Mouse (Mus musculus) spleen, postnatal 4 days (tissue): Measurements from ENCODE around the gene Col1a1.

Experiments
- DNase-seq, 2 experiments: peaks; one replicate each; pipeline ENCODE4 v3.0.0; 2022; ENCODE audit warnings: low spot score in 2 of 2

Gene Col1a1

DNA sequence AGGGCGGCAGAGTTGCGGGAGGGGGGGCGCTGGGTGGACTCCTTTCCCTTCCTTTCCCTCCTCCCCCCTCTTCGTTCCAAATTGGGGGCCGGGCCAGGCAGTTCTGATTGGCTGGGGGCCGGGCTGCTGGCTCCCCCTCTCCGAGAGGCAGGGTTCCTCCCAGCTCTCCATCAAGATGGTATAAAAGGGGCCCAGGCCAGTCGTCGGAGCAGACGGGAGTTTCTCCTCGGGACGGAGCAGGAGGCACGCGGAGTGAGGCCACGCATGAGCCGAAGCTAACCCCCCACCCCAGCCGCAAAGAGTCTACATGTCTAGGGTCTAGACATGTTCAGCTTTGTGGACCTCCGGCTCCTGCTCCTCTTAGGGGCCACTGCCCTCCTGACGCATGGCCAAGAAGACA is at the start of gene Col1a1:
Gene Col1a1 (plus strand): TSS at position 180 of the 400 bp plus-strand sequence.
- DNase-seq, result no peak

DNA sequence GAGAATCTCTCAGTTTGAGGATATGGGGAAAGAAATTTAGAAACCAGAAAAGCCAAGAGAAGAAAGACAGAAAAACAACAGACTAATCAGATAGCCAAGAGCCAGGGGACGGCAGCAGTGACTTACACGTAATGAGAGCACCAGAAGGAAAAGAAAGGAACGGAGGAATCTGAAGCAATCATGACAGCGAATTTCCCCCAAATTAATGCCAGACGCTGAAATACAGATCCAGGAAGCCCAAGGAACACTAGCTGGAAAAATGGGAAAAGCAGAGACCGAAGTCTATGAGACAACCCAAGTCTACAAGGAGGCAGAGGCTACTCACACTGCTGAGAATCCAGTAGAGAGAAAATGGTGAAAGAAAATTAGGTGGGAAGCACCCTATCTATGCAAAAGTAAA is 44.9 kb upstream of the Col1a1 start:
- no peak for DNase-seq

DNA sequence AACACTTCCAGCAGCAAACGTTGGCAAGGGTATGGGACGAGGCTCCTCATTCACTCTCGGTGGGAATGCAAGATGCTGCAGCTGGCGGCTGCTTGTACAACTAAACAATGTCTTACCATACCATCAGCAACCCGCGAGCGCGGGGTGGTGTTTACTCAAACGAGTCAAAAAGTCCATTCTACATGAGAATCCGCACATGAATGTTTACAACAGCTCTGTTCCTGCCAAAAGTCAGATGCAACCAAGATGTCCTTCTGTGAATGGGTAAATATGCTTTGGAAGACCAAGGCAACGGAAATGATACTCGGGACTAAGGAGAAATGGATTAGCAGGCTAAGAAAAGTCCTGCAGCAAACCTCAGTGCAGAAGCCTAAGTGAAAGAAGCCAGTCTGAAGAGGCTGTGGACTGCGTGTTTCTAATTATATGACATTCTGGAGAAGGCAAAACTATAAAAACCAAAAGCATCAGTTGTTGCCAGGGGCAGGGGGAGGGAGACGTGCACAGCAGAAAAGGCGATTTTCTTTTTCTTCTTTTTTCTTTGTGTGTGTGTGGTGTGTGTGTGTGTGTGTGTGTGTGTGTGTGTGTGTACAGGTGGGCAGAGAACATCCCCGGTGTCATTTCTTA is 39.2 kb upstream of the Col1a1 start:
- no peak for DNase-seq

DNA sequence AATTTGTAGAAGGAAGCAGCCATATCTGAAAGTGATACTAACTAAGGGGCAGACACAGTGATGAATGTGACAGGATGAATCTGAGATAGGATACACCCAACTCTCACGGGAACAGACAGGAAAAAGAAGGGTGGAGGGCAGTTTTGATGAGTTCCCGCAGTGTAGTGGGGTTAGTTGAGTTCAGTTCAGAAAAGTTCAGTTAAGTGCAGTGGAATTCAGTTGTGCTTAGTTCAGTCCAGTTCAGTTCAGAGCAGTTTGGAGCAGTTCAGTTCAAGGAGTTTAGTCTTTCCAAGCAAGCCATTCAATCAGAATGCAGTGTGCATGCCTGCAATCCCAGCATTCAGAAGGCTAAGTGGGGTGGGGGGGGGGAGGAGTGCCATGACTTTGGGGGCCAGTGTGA is 34.8 kb upstream of the Col1a1 start:
- no peak for DNase-seq

DNA sequence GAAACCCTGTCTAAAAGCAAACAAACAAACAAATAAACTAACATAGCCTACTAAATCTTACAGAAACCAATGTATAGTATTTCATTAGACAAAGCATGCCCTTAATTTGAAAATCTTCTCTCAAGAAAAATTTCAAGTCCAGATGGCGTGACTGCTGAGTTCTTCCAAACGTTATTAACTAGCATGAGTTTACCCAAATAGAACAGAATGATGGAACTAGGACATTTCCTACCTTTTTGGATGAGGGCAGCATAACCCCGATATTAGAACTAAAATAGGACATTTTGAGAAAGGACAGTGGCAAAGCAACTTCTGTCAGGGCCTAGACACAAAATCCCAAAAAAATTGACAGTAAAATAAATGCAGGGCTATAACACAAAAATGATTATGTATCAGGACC is 31.7 kb upstream of the Col1a1 start:
- DNase-seq, result no peak

DNA sequence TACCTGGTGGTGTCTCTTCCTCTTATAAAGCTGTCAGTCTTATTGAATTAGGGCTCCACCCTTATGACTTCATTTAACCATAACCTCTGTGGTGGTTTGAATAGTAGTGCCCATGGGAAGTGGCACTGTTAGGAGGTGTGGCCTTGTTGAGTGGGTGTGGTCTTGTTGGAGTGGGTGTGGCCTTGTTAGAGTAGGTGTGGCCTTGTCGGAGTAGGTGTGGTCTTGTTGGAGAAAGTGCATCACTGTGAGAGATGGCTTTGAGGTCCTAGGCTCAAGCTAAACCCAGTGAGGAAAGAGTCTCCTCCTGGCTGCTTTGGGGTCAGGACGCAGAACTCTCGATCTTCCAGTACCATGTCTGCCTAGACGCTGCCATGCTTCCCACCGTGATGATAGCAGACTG is 25.1 kb upstream of the Col1a1 start:
- no peak for DNase-seq

DNA sequence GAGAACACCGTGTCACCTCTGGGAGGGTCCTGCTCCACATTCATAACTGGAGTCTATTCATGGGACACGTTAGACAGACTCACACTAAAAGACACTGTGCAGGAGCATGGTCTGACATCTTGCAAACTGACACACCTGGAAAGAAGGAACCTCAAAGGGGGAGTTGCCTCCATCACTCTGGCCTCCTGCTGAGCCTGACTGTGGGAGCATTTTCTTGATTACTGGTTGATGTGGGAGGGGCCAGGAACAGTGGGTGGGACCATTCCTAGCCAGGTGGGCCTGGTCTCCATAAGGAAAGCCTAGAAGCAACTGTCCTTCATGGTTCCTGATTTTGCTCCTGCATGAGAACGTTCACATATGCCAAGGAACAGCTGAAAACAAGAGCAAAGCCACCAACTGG is 23.5 kb upstream of the Col1a1 start:
- DNase-seq, result no peak

DNA sequence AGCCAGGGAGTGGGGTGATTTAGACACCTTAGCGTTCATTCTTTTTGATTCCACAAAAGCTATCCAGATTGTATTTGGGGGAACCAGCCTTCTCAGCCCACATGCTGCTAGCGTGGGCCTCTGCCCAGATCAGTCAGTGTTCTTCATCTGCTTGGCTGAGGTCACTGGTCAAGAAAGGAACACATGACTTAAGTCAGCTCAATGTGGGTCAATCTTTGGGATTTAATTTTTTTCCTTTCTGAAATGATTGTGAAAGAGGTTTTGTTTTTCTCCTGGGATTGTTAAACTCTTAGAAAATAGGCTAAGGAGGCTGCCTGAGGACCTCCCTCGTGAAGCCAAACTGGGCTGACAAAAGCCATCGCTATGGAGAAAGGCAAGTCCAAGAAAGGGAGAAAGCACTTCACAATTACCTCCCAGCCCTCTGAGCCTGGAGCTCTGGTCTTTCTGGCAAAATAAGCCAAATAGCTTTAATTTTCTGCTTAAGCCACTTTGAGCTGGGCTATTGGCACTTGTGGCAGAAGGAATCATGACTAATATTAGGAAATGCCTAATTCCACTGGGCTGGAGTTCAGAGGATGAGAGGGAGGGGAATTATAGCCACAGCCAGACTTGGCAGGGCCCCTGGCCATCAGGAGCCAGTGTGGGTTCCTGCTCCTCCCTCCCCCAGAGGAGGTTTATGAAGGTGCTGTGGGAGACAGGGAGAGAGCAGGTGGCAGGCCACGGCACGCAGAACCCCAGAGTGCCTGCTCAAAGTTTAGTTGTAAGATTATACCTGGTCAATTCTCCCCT is 22.5 kb upstream of the Col1a1 start:
- DNase-seq, result no peak

DNA sequence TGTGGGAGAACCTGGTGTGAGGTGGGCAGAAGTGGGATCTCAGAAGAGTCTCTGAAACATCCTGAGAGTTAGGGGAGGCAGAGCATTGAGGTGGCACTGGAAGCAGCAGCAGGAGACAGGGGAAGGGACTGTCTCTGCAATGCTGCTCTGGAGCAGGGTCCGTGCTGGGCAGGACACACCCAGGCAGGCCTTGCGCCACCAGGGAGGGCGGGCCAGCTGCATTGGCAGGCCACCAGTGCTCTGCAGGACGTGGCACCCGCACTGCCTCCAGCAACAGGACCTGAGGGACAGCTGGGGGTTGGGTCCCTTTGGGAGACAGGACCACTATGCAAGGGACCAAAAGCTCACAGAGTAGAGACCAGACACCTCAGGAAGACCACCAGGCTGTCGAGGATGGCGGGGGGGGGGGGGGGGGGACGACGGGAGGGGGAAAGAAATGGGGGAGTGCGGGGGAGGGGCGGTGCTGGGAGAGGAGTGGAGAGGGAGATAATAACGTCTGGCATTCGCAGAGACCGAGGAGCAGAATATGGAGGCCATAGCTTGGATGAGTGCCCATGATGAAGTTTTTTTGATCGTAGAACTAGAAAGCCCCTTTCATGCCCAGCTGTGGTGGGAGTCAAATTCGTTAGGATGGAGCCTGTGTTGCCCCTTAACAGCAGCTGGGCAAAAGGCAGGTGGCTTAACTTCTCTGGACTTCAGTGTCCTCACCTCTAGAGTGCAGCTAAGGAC is 20.2 kb upstream of the Col1a1 start:
- no peak for DNase-seq

DNA sequence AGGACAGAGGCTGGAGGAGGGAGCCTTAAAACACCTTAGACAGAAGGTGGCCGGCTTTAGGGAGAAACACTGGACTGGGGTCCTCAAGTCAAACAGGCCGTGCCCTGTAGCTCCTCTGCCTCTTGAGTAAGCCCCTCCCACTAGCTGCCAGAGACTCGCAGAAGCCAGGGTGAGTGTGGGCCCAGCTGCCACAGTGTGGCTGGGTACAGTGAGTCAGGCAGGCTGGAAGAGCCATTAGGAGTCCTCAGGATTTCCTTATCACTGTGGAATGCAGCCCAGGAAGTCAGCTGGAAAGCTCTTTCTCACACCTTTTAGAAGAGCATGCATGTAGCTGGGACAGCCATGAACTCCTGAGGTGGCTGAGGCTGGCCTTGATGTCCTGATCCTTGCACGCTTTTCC is 19.5 kb upstream of the Col1a1 start:
- DNase-seq, result no peak

DNA sequence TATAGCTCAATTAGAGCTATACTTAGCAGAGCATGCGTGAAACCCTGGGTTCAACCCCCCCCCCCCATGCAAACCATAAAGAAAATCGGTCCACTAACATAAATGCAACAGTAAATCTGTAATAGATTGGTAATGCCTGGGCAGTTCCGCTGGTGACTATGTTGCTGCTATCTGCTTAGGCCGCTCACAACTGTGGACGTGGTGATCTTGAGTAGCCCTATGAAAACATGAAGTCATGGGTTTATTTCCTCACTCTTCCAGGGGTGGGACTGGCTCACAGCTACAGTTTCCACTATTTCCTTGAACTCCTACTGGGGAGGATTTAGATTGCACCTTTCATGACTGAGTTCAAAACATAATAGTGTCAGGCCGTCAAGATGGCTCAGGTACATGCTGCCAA is 18.3 kb upstream of the Col1a1 start:
- DNase-seq, result no peak

DNA sequence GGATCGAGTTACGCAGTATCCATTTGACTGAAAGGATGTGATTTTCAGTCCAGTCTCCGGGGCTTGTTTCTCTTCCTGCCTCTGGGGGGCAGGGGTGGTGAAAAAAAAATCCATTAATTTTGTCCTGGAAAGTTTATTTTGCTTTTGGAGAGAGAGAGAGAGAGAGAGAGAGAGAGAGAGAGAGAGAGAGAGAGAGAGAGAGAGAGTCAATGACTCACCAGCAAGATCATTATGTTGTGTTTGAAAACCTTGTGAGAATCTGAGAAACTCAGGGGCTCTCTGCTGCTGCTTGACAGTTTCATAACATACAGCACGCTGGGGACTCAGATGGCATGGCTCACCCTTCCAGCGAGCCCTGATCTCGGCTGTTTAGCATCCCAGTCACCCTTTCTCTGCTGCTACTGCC is 15.0 kb upstream of the Col1a1 start:
- no peak for DNase-seq

DNA sequence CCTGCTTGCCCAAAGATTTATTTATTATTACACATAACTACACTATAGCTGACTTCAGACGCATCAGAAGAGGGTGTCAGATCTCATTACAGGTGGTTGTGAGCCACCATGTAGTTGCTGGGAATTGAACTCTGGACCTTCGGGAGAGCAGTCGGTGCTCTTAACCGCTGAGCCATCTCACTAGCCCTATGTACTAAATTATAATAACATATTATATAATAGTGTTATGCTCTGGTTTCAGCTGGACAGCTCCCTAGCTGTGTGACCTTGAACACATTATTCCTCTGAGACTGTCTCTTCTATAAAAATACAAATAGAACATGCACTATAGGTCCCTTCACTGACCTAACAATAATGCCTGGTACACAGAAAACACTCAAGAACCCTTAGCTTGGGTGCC is 11.0 kb upstream of the Col1a1 start:
- DNase-seq, result no peak

DNA sequence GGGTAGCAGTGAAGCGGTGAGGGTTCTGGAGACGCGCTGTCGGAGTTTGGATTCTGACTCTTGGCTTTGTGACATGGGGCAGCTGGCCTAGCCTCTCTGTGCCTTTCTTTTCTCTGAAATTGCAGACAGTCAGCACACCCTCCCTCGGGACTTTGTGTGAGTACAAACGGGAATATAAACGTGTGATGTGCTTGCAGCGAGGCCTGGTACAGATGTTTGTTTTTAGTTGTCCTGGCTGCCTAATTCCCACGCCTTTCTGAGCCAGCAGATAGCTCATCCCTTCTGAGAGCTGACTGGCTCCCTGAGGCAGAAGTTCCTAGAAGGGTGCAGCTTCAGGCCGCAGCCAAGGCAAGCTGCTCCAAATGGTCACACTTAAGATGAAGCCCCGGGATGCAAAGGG is 9.6 kb upstream of the Col1a1 start:
- no peak for DNase-seq

DNA sequence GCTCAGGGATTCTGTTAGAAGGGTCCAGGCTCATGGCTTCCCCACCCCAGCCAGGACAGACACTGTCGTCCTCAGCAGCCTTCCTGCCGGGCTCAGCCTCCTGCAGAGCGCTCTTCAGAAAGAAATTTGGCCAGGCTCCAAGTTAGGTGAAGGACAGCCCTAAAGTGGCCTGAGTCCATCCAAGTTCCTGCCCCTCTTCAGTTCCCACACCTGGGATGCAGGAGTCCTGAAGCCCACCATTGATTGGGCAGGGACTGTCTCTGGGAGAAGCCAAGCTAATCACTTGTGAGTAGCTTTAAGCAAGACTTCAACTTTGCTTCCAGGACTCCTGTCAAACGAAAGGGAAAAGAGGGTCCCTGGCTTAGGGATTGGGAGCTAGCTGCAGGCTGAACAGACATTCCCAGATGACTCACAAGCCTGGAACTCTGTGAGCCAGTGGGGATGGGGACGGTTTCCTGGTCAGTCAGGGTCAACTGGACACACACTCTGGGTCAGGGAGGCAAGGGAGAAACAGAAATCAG is 8.2 kb upstream of the Col1a1 start:
- DNase-seq, result no peak

DNA sequence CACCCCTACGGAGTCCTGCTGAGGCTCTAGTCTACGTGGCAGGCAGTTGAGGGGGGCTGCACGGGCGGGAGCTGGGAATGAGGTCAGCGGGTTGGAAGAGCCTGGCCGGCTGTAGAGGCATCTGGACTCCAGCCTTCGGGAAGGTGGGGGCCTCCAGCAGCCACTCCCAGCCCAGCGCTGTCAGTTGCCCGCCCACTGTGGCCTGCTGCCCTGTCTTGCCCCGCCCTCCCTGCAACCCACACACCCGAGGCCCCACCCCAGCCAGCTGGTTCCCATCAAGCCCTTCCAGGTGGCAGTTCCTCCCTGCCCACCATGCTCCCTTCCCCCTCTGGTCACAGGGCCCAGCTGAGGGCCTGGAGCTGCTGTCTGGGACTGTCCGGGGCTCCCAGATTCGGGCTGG is 7.2 kb upstream of the Col1a1 start:
- DNase-seq, result peak in 1 of 2 experiments; percentile 46

DNA sequence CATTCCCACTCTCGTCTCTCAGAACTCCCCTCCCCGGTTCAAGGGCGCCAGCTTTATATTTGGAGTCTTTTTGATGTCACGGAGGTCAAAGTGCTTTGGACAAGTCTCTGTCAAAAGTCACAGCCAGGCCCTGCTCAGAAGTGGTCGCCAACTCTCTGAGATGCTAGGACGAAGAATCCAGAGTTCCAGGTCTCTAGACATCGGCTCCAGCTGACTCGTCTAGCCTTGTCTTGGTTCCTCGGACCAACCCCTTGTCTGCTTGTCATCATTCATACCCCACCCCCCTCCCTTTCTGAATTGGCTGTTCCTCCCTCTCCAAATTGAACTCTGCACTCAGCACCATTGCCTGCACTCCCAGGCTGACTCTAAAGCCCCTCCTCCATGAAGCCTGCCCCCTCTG is 6.4 kb upstream of the Col1a1 start:
- no peak for DNase-seq

DNA sequence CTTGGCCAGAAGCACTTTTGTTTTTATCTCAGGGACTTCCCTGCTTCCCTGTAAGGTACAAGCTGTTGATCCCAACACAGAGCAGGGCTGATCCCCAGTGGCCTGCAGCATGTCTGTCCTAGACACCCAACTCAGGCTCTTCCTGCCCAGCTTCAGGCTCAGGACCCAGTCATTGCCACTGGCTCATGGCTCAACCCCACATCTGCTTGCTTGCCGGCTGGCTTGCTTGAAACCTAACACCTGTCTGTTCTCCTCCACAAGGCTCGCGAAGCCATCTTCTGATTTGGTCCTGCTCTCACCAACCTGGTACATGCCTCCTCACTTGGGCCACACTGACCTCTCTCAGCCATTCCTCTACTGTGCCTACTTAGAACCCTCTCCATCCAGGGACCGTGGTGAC is 5.9 kb upstream of the Col1a1 start:
- DNase-seq, result no peak

DNA sequence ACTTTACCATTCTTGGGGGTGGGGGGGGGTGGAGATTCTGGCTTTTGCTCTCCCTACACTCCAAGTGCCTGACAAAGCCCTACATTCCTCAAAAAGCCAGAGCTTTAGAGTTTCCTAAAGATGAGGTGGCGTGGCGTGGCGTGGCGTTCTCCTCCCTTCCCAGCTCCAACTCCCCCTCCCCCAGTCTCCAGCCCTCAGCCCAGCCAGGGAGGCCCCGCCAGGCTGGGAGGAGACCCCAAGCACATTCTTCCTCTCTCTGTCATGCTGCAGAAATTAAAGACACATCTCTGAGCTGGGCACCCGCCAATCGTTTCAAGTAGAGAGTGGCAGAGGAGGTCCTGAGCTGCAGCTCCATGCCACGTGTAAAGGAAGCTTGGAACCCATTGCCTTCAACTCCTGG is 2.4 kb upstream of the Col1a1 start:
- no peak for DNase-seq

DNA sequence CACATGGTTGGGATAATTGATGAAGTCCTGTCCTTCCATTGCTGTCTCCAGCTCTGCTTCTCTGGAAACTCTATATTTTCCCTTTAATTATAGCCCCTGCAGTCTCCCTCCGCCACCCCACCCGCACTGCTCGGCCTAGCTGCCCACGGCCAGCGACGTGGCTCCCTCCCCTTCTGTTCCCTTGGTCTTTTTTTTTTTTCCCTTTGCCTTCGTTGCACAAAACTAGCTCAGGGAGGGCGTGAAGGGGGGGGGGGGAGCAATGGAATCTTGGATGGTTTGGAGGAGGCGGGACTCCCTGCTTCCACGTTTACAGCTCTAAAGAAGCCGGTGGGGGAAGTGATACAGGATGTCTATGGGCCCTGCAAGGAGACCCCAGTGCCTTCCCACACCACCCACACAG is 1.5 kb upstream of the Col1a1 start:
- no peak for DNase-seq

DNA sequence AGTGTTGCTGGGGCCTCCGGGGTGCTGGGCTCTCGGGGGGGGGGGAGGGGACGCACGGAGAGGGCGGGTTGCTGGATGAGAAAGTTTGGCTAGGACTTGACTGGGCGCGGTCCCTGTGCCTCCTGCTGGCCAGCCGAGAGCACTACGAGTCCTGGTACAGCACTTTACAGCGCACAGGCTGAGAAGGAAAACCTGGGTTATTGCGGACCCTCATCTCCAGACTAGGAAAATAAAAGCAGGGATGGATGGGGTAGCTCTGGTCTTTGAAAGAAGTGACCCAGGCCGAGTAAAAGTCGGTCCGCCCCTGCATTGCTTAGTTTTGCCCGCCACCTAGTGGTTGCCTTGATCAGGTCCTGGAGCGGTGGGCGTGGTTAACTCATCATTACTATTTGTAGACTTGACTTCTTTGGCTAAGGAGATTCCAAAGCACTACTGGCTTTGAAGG is 849 bp downstream of the Col1a1 start:
- peak; percentile 71 to 88 for DNase-seq

DNA sequence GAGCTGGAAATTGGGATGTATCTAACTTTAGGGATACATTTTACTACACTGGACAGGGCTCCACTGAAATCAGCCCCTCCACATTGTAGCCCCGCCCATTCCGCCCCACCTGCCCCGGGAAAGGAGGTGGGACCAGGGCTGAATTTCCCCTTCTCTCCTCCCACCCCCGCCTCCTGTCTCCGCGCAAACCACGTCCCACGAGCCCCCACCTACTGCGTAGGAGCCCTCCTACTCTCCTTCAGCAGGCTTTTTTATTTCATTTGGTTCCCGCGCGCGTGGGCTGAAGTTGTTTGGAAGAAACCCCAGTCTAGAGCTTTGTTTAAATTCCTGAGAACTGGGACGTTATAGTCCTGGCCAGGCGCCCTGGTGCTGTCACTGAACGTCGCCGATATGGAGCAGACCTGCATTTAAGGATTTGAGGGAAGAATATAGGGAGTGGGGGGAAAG is 1.3 kb downstream of the Col1a1 start:
- DNase-seq, result no peak

DNA sequence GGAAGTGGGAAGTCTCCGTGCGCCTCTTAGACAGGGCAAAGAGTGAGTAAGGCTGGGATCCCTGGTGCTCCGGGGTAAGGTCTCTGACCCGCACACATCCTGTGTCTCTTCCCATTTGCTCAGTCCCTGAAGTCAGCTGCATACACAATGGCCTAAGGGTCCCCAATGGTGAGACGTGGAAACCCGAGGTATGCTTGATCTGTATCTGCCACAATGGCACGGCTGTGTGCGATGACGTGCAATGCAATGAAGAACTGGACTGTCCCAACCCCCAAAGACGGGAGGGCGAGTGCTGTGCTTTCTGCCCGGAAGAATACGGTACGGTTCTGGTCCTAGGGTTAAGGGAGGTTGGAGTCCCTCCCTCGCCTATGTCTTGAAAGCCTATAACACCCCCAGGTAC is 1.8 kb downstream of the Col1a1 start:
- no peak for DNase-seq
